Mouse (Mus musculus): ENCODE data around the gene Nemp1.
"Not testable (repeated sequence)": the region's sequence is repeated elsewhere in the genome, so short reads cannot be mapped to it uniquely, and the experiment has no call there.

Gene Nemp1

GRCm38 (mm10) chr10:127645791-127646190 lies 20.9 kb upstream of the Nemp1 start:
- no peak for DNase-seq (ENCODE audit: low spot score)

GRCm38 (mm10) chr10:127652906-127653638 lies 13.6 kb upstream of the Nemp1 start:
- DNase-seq (ENCODE audit: low spot score) = no peak

GRCm38 (mm10) chr10:127654970-127655579 lies 11.6 kb upstream of the Nemp1 start:
- no peak for DNase-seq (ENCODE audit: low spot score)

- DNase-seq (ENCODE audit: low spot score) = not testable (repeated sequence)
Measured at GRCm38 (mm10) chr10:127657617-127658016, 9.1 kb upstream of the Nemp1 start.

- DNase-seq (ENCODE audit: low spot score) = no peak
Measured at GRCm38 (mm10) chr10:127658076-127658475, 8.6 kb upstream of the Nemp1 start.

GRCm38 (mm10) chr10:127659551-127659950 lies 7.2 kb upstream of the Nemp1 start:
- no peak for DNase-seq (ENCODE audit: low spot score)

GRCm38 (mm10) chr10:127661291-127661914 lies 5.3 kb upstream of the Nemp1 start:
- no peak for DNase-seq (ENCODE audit: low spot score)

- DNase-seq (ENCODE audit: low spot score) = no peak
Measured at GRCm38 (mm10) chr10:127661915-127662663, 4.6 kb upstream of the Nemp1 start.

GRCm38 (mm10) chr10:127662666-127663253 lies 3.9 kb upstream of the Nemp1 start:
- DNase-seq (ENCODE audit: low spot score) = no peak

GRCm38 (mm10) chr10:127663590-127663989 lies 3.1 kb upstream of the Nemp1 start:
- no peak for DNase-seq (ENCODE audit: low spot score)

- no peak for DNase-seq (ENCODE audit: low spot score)
Measured at GRCm38 (mm10) chr10:127664166-127664565, 2.5 kb upstream of the Nemp1 start.

- no peak for DNase-seq (ENCODE audit: low spot score)
Measured at GRCm38 (mm10) chr10:127664891-127665290, 1.8 kb upstream of the Nemp1 start.

- no peak for DNase-seq (ENCODE audit: low spot score)
Measured at GRCm38 (mm10) chr10:127665366-127666181, 1.1 kb upstream of the Nemp1 start.

- peak; percentile 89 for DNase-seq (ENCODE audit: low spot score)
Measured at GRCm38 (mm10) chr10:127667269-127668092, 780 bp downstream of the Nemp1 start.

- peak; percentile 85 for DNase-seq (ENCODE audit: low spot score)
Measured at GRCm38 (mm10) chr10:127668093-127669050, 1.7 kb downstream of the Nemp1 start, which contains the start of gene Nab2. Gene Nab2 (minus strand): TSS chr10:127668568.

GRCm38 (mm10) chr10:127669170-127669569 lies 2.5 kb downstream of the Nemp1 start:
- DNase-seq (ENCODE audit: low spot score) = peak; percentile 49

- DNase-seq (ENCODE audit: low spot score) = peak; percentile 2
Measured at GRCm38 (mm10) chr10:127670185-127670584, 3.5 kb downstream of the Nemp1 start.

GRCm38 (mm10) chr10:127671276-127671675 lies 4.6 kb downstream of the Nemp1 start:
- peak; percentile 15 for DNase-seq (ENCODE audit: low spot score)

GRCm38 (mm10) chr10:127674046-127674655 lies 7.5 kb downstream of the Nemp1 start:
- DNase-seq (ENCODE audit: low spot score) = no peak
